Mouse (Mus musculus) lung, adult 2 months (tissue): ENCODE data around the gene Pax6. TPM values are rescaled to one million over a fixed set of nuclear protein-coding genes. Genes with fewer than 3 reads are reported as not detected.

ENCODE experiments used
- DNase-seq: peaks from one replicate; pipeline ENCODE4 v3.0.0; 2022
- H3K4me1 ChIP-seq: fragments of 200-500 bp; 2 replicates; pipeline ENCODE4 v1.6.1; 2011; ENCODE audit warnings: low read length; ENCODE audit not compliant: control insufficient read depth, insufficient read depth
- H3K4me3 ChIP-seq: fragments of 200-500 bp; replicated peaks from 2 replicates; pipeline ENCODE3; 2011; ENCODE audit warnings: low read depth, mild to moderate bottlenecking, control low read depth, low read length; ENCODE audit errors: extremely low read depth
- CTCF ChIP-seq: fragments of 200-500 bp; IDR thresholded peaks from 2 replicates; pipeline ENCODE4 v1.5.1; 2011; ENCODE audit warnings: mild to moderate bottlenecking, low read length, control low read depth; ENCODE audit not compliant: insufficient read depth
- POLR2A ChIP-seq: fragments of 200-500 bp; IDR thresholded peaks from 2 replicates; pipeline ENCODE4 v1.6.1; 2011; ENCODE audit warnings: low read depth, mild to moderate bottlenecking, control low read depth, low read length, borderline replicate concordance; ENCODE audit errors: extremely low read depth
- WGBS: fragments of 180-500 bp; shearing (Covaris S2); methylation state at CpG from one replicate; pipeline ENCODE4 v1.1.7; 2018; 5-methylcytosine and 5-hydroxymethylcytosine counted together
- polyA plus RNA-seq: library from polyadenylated mRNA; depleted of rRNA; stranded (reverse); fragments of >200 nt; gene quantifications from 2 replicates; pipeline ENCODE4 v1.2.3, GENCODE M21; 2012; rRNA removed

Pax6 gene
- polyA plus RNA-seq, 1 experiment = not detected

DNA sequence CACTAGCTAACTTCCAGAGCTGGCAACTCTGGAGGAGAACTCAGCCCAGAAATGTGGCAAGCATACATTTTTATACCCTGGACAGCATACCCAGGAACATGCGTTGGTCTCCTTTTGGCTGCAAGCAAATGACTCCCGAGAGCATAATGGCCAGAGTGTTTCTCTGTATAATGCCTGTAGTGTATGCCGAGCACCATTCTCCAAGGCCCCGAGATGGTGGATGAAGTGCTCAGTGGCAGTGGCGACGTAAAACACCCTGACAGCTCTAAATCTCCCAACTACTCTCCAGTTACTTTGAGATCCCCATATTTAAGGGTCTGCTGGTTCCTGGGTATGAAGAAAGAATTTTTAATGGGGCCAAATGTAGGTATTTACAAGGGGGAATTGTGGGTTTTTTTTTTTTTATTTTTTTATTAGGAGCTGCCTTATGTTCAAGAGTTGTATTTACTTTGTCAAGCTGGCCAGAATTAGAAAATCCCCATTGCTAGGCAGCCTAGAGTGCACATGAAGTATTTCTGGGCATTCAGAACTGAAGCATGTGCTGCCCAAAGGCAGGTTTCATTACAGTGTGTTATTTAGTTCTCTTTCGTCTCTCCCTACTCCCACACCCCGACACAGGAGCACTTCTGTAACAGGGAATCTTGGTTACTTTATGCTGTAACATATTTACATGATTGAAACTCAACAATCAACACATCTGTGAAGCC, 46.9 kb downstream of the Pax6 start:
- TF ChIP-seq POLR2A (no peak), CTCF (no peak)
- Histone ChIP-seq H3K4me1 (no peaks in the 10 kb centered on the region), H3K4me3 (no peak overlapping the region)
- DNase-seq = no peak
- WGBS = 84% methylated on average over 8 of the region's 8 CpGs

GRCm38 (mm10) chr2:105726657-105727056, 58.0 kb downstream of the Pax6 start:
- Histone ChIP-seq H3K4me1 (no peaks in the 10 kb centered on the region), H3K4me3 (no peak overlapping the region)
- DNase-seq = no peak
- TF ChIP-seq POLR2A (no peak), CTCF (no peak)
- 73% methylated on average over 9 of the region's 9 CpGs for WGBS

DNA sequence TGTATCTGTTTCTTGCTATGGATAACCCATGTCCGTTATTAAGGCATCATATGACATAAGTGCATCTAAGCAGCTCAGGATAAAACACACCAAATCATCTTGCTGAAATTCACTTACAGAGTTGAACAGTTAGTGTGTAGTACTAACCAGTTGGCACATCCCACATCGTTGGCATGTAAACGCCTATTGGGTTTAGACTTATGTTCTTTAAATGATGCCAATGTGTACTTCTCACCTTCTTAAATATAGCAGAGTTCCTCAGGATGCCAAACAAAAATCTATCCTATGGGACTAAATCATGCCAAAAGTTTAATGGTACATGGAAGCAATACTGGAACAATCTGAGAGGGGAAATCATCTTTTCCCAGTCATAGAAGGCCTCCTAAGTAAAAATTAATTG, 62.0 kb downstream of the Pax6 start:
- TF ChIP-seq CTCF (no peak), POLR2A (no peak)
- DNase-seq = no peak
- Histone ChIP-seq H3K4me1 (no peaks in the 10 kb centered on the region), H3K4me3 (no peak overlapping the region)
- 95% methylated on average over 3 of the region's 3 CpGs for WGBS

- TF ChIP-seq POLR2A = no peak
- no peak for TF ChIP-seq CTCF
- H3K4me1 ChIP-seq = no peaks in the 10 kb centered on the region
- DNase-seq = no peak
- H3K4me3 ChIP-seq = no peak overlapping the region
Measured at GRCm38 (mm10) chr2:105736166-105736565, 67.5 kb downstream of the Pax6 start.

- TF ChIP-seq POLR2A (no peak), CTCF (no peak)
- Histone ChIP-seq H3K4me3 (no peak overlapping the region), H3K4me1 (no peaks in the 10 kb centered on the region)
- no peak for DNase-seq
- 67% methylated on average over 7 of the region's 7 CpGs for WGBS
Measured at GRCm38 (mm10) chr2:105746896-105747295, 78.2 kb downstream of the Pax6 start.

Other genes starting within 250 kb of the Pax6 start
- gene Elp4, start 235.7 kb downstream of the Pax6 start, polyA plus RNA-seq = 2.3 and 3.7 TPM in 2 replicates
- 6.5 and 8.9 TPM in 2 replicates for gene Immp1l, start 235.7 kb downstream of the Pax6 start, polyA plus RNA-seq